Mouse (Mus musculus) embryo, embryonic 11.5 days (tissue): ENCODE results near the gene Vmn2r87.
"Not testable (repeated sequence)": the region's sequence is repeated elsewhere in the genome, so short reads cannot be mapped to it uniquely, and the experiment has no call there.

Experiments
- DNase-seq: peaks from one replicate; pipeline ENCODE4 v3.0.0-alpha.2; 2012; ENCODE audit warnings: low read depth, low spot score

Vmn2r87 gene

GRCm38 (mm10) chr10:130497296-130497695 is at the start of gene Vmn2r87:
TSS of gene Vmn2r87 (minus strand) at chr10:130497396.
- no peak for DNase-seq

GRCm38 (mm10) chr10:130544331-130544730 is 47.1 kb upstream of the Vmn2r87 start:
- DNase-seq, result not testable (repeated sequence)

GRCm38 (mm10) chr10:130541931-130542691 is 44.9 kb upstream of the Vmn2r87 start:
- DNase-seq, result peak; percentile 40

GRCm38 (mm10) chr10:130536101-130536500 is 38.9 kb upstream of the Vmn2r87 start:
- DNase-seq, result no peak

GRCm38 (mm10) chr10:130527926-130528325 is 30.7 kb upstream of the Vmn2r87 start:
- no peak for DNase-seq

GRCm38 (mm10) chr10:130470311-130470760 is 26.9 kb downstream of the Vmn2r87 start:
- DNase-seq, result peak; percentile 45

DNA sequence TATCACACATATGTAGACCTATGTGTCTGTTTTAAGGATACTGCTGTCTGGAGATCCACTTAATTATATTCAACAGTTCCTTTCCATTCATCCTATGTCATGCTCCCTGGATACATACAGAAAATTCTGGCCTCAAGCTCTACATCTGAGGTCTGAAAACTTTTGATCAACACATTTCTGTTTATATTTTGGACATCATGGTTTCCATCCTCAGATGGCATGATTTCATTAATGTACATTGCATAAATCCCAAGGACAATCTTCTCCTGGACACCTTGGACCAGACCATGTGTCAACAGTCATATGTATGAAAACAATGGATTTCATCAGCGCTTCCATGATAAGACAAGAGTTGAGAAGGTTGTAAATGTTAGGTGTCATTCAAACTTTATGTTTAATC is 41.2 kb downstream of the Vmn2r87 start, which contains the start of gene Vmn2r86:
Gene Vmn2r86 (minus strand): TSS at position 101 of the 400 bp plus-strand sequence.
- not testable (repeated sequence) for DNase-seq

GRCm38 (mm10) chr10:130444776-130445175 is 52.4 kb downstream of the Vmn2r87 start:
- DNase-seq, result no peak

- not testable (repeated sequence) for DNase-seq
Measured at GRCm38 (mm10) chr10:130434185-130434898, 62.9 kb downstream of the Vmn2r87 start.

- not testable (repeated sequence) for DNase-seq
Measured at GRCm38 (mm10) chr10:130429603-130430002, 67.6 kb downstream of the Vmn2r87 start, which contains the start of gene Vmn2r85. TSS of gene Vmn2r85 (minus strand) at chr10:130429703.

GRCm38 (mm10) chr10:130422368-130422767 is 74.8 kb downstream of the Vmn2r87 start:
- DNase-seq, result not testable (repeated sequence)
